Mouse (Mus musculus): ENCODE measurements around the gene Cd53. TPM values are rescaled to one million over a fixed set of nuclear protein-coding genes. Genes with fewer than 3 reads are reported as not detected.

The Cd53 gene
- polyA plus RNA-seq, 2 experiments, result 10.1 to 28.9 TPM

DNA sequence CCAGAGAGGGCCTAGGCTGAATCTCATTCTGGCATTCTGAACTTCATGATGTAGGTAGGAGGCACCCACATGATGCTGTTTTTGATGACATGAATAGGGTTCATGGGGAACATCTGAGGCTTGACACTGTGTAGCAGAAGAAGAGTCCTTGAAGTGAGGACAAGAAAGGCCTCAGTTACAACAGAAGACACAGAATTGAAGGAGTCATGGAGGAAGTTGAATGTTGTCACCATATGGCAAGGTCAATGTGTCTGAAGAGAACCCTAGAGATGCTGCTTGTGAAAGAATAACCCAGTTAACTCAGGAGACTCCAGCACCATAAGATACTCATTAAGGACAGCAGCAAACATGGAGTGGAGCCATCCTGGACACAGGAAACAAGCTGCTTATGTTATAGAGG is 8.1 kb upstream of the Cd53 start:
- Histone ChIP-seq H3K9me3 (ENCODE audit: control insufficient read depth, low read length) (no peaks in the 10 kb centered on the region), H3K9ac (replicated peaks) (no peak overlapping the region), H3K36me3 (replicated peaks; ENCODE audit: control insufficient read depth, insufficient read depth, low read depth) (no peaks in the 10 kb centered on the region), H3K27me3 (ENCODE audit: control insufficient read depth, insufficient read depth, low read length) (no peaks in the 10 kb centered on the region), H3K4me2 (ENCODE audit: low read depth) (no peak overlapping the region), H3K4me1 (replicated peaks; ENCODE audit: control insufficient read depth in 2 of 2, insufficient read depth in 2 of 2, low read length in 1 of 2) (no peaks in the 10 kb centered on the region), H3K4me3 (ENCODE audit: insufficient read depth in 1 of 2, low read depth in 2 of 2, low read length in 2 of 2) (no peak overlapping the region), H3K27ac (no peak overlapping the region)
- TF ChIP-seq CTCF (IDR thresholded peaks at IDR 0.05; ENCODE audit: low read depth) (no peak), EP300 (IDR thresholded peaks at IDR 0.05; ENCODE audit: low read depth) (no peak)
- DNase-seq (ENCODE audit: low read depth in 3 of 3, low spot score in 3 of 3), result no peak
- no peak for ATAC-seq (ENCODE audit: insufficient read depth)

DNA sequence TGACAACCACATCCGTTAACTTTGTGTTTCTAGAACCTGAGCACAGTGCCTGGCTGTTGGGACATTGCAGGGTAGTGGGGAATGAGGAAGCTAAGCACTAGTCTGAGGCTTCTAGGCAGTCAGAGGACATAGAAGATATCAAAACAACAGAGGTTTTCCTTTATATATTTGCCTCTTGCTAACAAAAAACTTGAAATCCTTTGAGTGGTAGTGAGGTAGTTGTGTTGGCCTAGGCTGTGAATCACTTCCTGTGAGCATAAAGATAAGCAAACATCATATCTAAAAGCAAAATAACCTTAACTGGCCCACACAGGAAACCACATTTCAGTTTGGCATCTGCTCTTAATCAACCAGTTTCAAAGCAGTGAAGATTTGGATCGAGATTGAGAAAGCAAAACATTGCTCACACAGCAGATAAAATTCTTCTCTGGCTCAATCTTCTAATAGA is 1.5 kb downstream of the Cd53 start:
- peak; percentile 50; the same call in 1 of the 2 replicates for ATAC-seq (ENCODE audit: insufficient read depth)

DNA sequence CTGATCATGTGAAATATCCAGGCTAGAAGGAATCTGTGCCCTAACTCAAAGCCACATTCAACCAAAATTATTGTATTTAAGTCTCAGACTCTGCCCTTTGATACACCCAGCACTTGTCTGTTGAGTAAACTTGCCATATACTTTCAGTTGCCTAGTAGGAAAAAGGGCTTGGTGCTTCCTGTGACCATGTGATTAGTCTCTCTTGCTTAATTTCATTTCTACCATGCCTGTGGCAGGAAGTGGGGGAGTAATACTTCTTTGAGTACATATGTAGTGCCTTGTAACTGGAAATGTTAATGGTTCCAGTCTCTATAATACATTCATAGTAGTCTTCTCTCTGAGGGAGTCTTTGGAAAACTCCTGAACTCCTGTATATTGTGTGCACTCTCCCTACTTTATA is 2.0 kb downstream of the Cd53 start:
- DNase-seq (ENCODE audit: low read depth in 3 of 3, low spot score in 3 of 3) (no peak), ATAC-seq (ENCODE audit: insufficient read depth) (peak; percentile 35; the same call in 1 of the 2 replicates)
- H3K36me3 ChIP-seq (replicated peaks; ENCODE audit: control insufficient read depth, insufficient read depth, low read depth), result no peaks in the 10 kb centered on the region
- no peak for TF ChIP-seq CTCF (IDR thresholded peaks at IDR 0.05; ENCODE audit: low read depth)
- no peak for TF ChIP-seq EP300 (IDR thresholded peaks at IDR 0.05; ENCODE audit: low read depth)
- H3K4me3 ChIP-seq (ENCODE audit: insufficient read depth in 1 of 2, low read depth in 2 of 2, low read length in 2 of 2), result no peak overlapping the region
- no peaks in the 10 kb centered on the region for H3K27me3 ChIP-seq (ENCODE audit: control insufficient read depth, insufficient read depth, low read length)
- H3K9ac ChIP-seq (replicated peaks), result no peak overlapping the region
- no peak overlapping the region for H3K27ac ChIP-seq
- H3K4me2 ChIP-seq (ENCODE audit: low read depth), result peak overlapping the region; percentile 18; the same call in 1 of the 2 replicates
- no peaks in the 10 kb centered on the region for H3K4me1 ChIP-seq (replicated peaks; ENCODE audit: control insufficient read depth in 2 of 2, insufficient read depth in 2 of 2, low read length in 1 of 2)
- H3K9me3 ChIP-seq (ENCODE audit: control insufficient read depth, low read length), result no peaks in the 10 kb centered on the region

More for the DNA sequence above, 1.5 kb downstream of the Cd53 start:
- Histone ChIP-seq H3K4me3 (ENCODE audit: insufficient read depth in 1 of 2, low read depth in 2 of 2, low read length in 2 of 2) (no peak overlapping the region), H3K27ac (no peak overlapping the region), H3K27me3 (ENCODE audit: control insufficient read depth, insufficient read depth, low read length) (no peaks in the 10 kb centered on the region), H3K4me2 (ENCODE audit: low read depth) (no peak overlapping the region), H3K9ac (replicated peaks) (no peak overlapping the region), H3K4me1 (replicated peaks; ENCODE audit: control insufficient read depth in 2 of 2, insufficient read depth in 2 of 2, low read length in 1 of 2) (no peaks in the 10 kb centered on the region), H3K36me3 (replicated peaks; ENCODE audit: control insufficient read depth, insufficient read depth, low read depth) (no peaks in the 10 kb centered on the region), H3K9me3 (ENCODE audit: control insufficient read depth, low read length) (no peaks in the 10 kb centered on the region)
- WGBS (ENCODE audit: insufficient replicate concordance), result 5% methylated on average over 2 of the region's 2 CpGs
- TF ChIP-seq EP300 (IDR thresholded peaks at IDR 0.05; ENCODE audit: low read depth), result no peak
- TF ChIP-seq CTCF (IDR thresholded peaks at IDR 0.05; ENCODE audit: low read depth), result no peak
- no peak for DNase-seq (ENCODE audit: low read depth in 3 of 3, low spot score in 3 of 3)

DNA sequence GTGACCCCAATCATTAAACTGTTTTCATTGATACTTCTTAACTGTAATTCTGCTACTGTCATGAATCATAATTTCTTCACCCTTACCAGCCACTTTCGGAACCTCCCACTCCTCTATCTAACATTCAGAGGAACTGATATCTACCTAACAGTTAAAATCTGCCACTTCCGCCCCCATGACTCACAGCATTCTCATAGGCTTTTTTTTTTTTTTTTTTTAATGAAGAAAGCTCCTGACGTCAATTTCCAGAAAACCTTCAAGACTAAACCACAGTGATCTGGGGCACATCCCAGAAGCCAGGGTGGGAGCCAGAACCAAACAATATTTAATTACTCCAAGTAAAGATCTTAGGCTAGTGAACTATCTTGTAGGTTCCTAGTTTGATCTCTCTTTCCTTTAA is 4.8 kb downstream of the Cd53 start:
- no peaks in the 10 kb centered on the region for H3K36me3 ChIP-seq (replicated peaks; ENCODE audit: control insufficient read depth, insufficient read depth, low read depth)
- H3K27ac ChIP-seq, result no peak overlapping the region
- no peak overlapping the region for H3K9ac ChIP-seq (replicated peaks)
- TF ChIP-seq EP300 (IDR thresholded peaks at IDR 0.05; ENCODE audit: low read depth) (no peak), CTCF (IDR thresholded peaks at IDR 0.05; ENCODE audit: low read depth) (no peak)
- no peaks in the 10 kb centered on the region for H3K4me1 ChIP-seq (replicated peaks; ENCODE audit: control insufficient read depth in 2 of 2, insufficient read depth in 2 of 2, low read length in 1 of 2)
- DNase-seq (ENCODE audit: low read depth in 3 of 3, low spot score in 3 of 3) (no peak), ATAC-seq (ENCODE audit: insufficient read depth) (no peak)
- no peak overlapping the region for H3K4me2 ChIP-seq (ENCODE audit: low read depth)
- no peak overlapping the region for H3K4me3 ChIP-seq (ENCODE audit: insufficient read depth in 1 of 2, low read depth in 2 of 2, low read length in 2 of 2)
- no peaks in the 10 kb centered on the region for H3K27me3 ChIP-seq (ENCODE audit: control insufficient read depth, insufficient read depth, low read length)
- H3K9me3 ChIP-seq (ENCODE audit: control insufficient read depth, low read length), result no peaks in the 10 kb centered on the region
- 39% methylated on average over 3 of the region's 3 CpGs for WGBS (ENCODE audit: insufficient replicate concordance)

DNA sequence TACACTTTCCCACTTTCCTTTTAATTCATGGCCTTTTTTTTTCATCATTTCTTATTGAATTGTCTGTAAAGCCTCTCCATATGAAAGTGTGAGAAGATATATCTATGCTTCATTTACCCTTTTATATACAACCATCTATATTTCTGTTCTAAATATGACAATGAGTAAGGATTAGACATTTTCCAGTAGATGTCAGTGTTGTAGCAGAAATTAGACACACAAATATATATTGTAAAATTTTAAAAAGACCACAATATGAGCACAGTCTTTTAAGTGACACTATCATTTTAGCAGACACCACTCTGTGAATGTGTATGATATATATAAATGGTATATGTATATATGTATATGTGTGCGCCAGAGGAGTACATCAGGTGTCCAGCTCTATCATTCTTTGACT is 18.1 kb downstream of the Cd53 start:
- no peak for ATAC-seq (ENCODE audit: insufficient read depth)
- WGBS (ENCODE audit: insufficient replicate concordance), result 65% methylated on average over 1 of the region's 1 CpGs
- H3K4me3 ChIP-seq (ENCODE audit: insufficient read depth in 1 of 2, low read depth in 2 of 2, low read length in 2 of 2), result no peak overlapping the region

More for the DNA sequence above, 18.1 kb downstream of the Cd53 start:
- Histone ChIP-seq H3K27ac (no peak overlapping the region), H3K9ac (replicated peaks) (no peak overlapping the region), H3K4me1 (replicated peaks; ENCODE audit: control insufficient read depth in 2 of 2, insufficient read depth in 2 of 2, low read length in 1 of 2) (no peaks in the 10 kb centered on the region), H3K4me2 (ENCODE audit: low read depth) (no peak overlapping the region), H3K36me3 (replicated peaks; ENCODE audit: control insufficient read depth, insufficient read depth, low read depth) (no peaks in the 10 kb centered on the region), H3K9me3 (ENCODE audit: control insufficient read depth, low read length) (no peaks in the 10 kb centered on the region), H3K27me3 (ENCODE audit: control insufficient read depth, insufficient read depth, low read length) (no peaks in the 10 kb centered on the region)
- TF ChIP-seq EP300 (IDR thresholded peaks at IDR 0.05; ENCODE audit: low read depth), result no peak
- no peak for TF ChIP-seq CTCF (IDR thresholded peaks at IDR 0.05; ENCODE audit: low read depth)
- no peak for DNase-seq (ENCODE audit: low read depth in 3 of 3, low spot score in 3 of 3)
